In the genomic region with DNA sequence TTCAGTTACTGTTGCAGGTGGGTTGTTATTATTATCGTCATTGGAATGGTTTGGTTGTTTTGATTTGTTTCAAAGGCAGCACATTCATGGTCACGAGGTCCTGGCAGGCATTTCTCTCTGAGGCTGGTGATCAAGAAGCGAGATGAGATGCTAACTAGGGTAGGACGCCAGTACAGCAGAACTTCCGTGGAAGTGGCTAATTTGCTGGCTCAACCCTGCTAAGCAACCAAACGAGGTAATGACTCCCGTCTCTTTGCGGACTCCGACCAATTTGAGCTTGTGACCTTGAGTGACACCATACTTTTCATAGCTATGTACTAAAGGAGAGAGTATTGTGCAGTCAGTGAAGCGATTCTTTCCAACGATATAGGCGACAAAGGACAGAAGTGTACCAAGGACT, we compare ENCODE assay signal across 15 mouse cellular contexts.
"Had no signal": no experiment of that assay in that cellular context is flagged by ENCODE, and none has a peak within 500 bp of the region (broad histone marks: within the 10 kb centered on the region; RNA-seq: fewer than 3 reads in every experiment).

No protein-coding gene starts in this region.

- H3K4me1 ChIP-seq: intestine, embryonic 15.5 days; liver, embryonic 15.5 days had no signal

- H3K27ac ChIP-seq: intestine, embryonic 15.5 days; left cerebral cortex, adult 2 months; limb, embryonic 13.5 days; liver, embryonic 15.5 days; midbrain, embryonic 10.5 days; neural tube, embryonic 15.5 days; stomach, postnatal 0 days had no signal

- H3K4me2 ChIP-seq: intestine, embryonic 15.5 days; limb, embryonic 13.5 days; liver, embryonic 15.5 days; neural tube, embryonic 15.5 days had no signal

- DNase-seq: lung, adult 2 months; lung, postnatal 36 days; midbrain, embryonic 14.5 days; right cerebral cortex, adult 18-20 months; right cerebral cortex, postnatal 25 days; thymus, postnatal 4 days had no signal

- H3K9me3 ChIP-seq: intestine, embryonic 15.5 days; limb, embryonic 13.5 days; liver, embryonic 15.5 days; midbrain, embryonic 10.5 days; neural tube, embryonic 15.5 days had no signal

- H3K36me3 ChIP-seq: intestine, embryonic 15.5 days; limb, embryonic 13.5 days; liver, embryonic 15.5 days; midbrain, embryonic 10.5 days; neural tube, embryonic 15.5 days had no signal

- ATAC-seq: intestine, embryonic 15.5 days; lung, postnatal 0 days had no signal

- H3K4me3 ChIP-seq: intestine, embryonic 15.5 days; left cerebral cortex, adult 2 months; limb, embryonic 13.5 days; liver, embryonic 15.5 days; midbrain, embryonic 10.5 days; myocyte; neural tube, embryonic 15.5 days had no signal

- H3K27me3 ChIP-seq: intestine, embryonic 15.5 days; liver, embryonic 15.5 days; neural tube, embryonic 15.5 days had no signal

- H3K9ac ChIP-seq: intestine, embryonic 15.5 days; limb, embryonic 13.5 days; liver, embryonic 15.5 days; neural tube, embryonic 15.5 days had no signal
